Mouse (Mus musculus) liver, embryonic 11.5 days (tissue): Measurements from ENCODE around the gene Txndc12. TPM values are rescaled to one million over a fixed set of nuclear protein-coding genes. Genes with fewer than 3 reads are reported as not detected.

Source experiments
- ATAC-seq: fragments of 200-750 bp; cut with Nextera tagmentation; replicated peaks from 2 replicates; pipeline ENCODE4 v1.8.0; 2017; ENCODE audit warnings: moderate number of reproducible peaks, mild to moderate bottlenecking, moderate TSS enrichment, moderate library complexity; ENCODE audit not compliant: low FRiP score
- DNase-seq: peaks from one replicate; pipeline ENCODE4 v3.0.0-alpha.2; 2017; ENCODE audit warnings: low spot score
- H3K27ac ChIP-seq: fragments of 300-500 bp; sonication (generic); 2 replicates; pipeline ENCODE4 v1.5.1; 2014; ENCODE audit warnings: mild to moderate bottlenecking, low read depth, low read length, control low read depth
- H3K27me3 ChIP-seq: fragments of 300-500 bp; sonication (generic); replicated peaks from 2 replicates; pipeline ENCODE4 v1.6.1; 2014; ENCODE audit warnings: low read length, mixed read lengths; ENCODE audit not compliant: control insufficient read depth, insufficient read depth
- H3K36me3 ChIP-seq: fragments of 300-500 bp; sonication (generic); 2 replicates; pipeline ENCODE4 v1.6.1; 2014; ENCODE audit warnings: mild to moderate bottlenecking, low read length, moderate library complexity, mixed read lengths; ENCODE audit not compliant: control insufficient read depth, insufficient read depth
- H3K4me1 ChIP-seq: fragments of 300-500 bp; sonication (generic); replicated peaks from 2 replicates; pipeline ENCODE4 v1.6.1; 2014; ENCODE audit warnings: low read length, mixed read lengths; ENCODE audit not compliant: control insufficient read depth, insufficient read depth
- H3K4me2 ChIP-seq: fragments of 300-500 bp; sonication (generic); 2 replicates; pipeline ENCODE4 v1.6.1; 2014; ENCODE audit warnings: mild to moderate bottlenecking, control low read depth, moderate library complexity
- H3K4me3 ChIP-seq: fragments of 300-500 bp; sonication (generic); 2 replicates; pipeline ENCODE4 v1.5.1; 2014; ENCODE audit warnings: low read depth, low read length, control low read depth
- H3K9ac ChIP-seq: fragments of 300-500 bp; sonication (generic); 2 replicates; pipeline ENCODE4 v1.6.1; 2014; ENCODE audit warnings: low read depth, low read length, control low read depth
- H3K9me3 ChIP-seq: fragments of 300-500 bp; sonication (generic); 2 replicates; pipeline ENCODE4 v1.6.1; 2016; ENCODE audit warnings: low read length, inconsistent platforms, mixed read lengths; ENCODE audit not compliant: control insufficient read depth
- WGBS: fragments of 180-500 bp; shearing (Covaris S2); extraction: QIAGEN DNeasy Blood & Tissue Kit; methylation state at CpG from one replicate; pipeline ENCODE4 v1.1.7; 2014; 5-methylcytosine and 5-hydroxymethylcytosine counted together
- polyA plus RNA-seq: library from polyadenylated mRNA; unstranded; fragments of >200 nt; fragmentation: Nextera tagmentation; extraction: Ambion mirVana; gene quantifications from 2 replicates; pipeline ENCODE4 v1.2.1, GENCODE M21; 2014

Gene Txndc12
- polyA plus RNA-seq, 1 experiment from 2014 or later: 63.8 TPM

DNA sequence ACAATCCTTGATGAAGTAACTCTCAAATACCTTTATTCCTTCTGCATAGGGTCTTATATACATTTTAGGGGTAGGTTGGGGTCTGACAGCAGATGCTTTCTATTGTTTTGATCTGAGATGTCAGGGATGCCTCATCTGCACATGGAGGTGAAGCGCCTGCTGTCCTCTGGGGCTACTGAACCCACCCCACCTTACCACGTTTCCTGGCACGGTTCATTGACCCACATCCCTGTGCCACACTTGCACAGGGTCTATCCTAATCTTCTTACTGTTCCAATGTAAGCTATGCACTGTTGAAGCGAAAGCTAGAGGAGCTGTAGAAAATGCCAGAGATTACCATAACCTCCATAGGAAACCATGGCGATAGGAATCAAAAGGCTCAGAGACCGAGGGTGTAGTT, 22.9 kb upstream of the Txndc12 start:
- Histone ChIP-seq H3K4me3 (no peak overlapping the region), H3K36me3 (no peaks in the 10 kb centered on the region), H3K4me1 (no peaks in the 10 kb centered on the region), H3K9me3 (no peaks in the 10 kb centered on the region), H3K27me3 (no peaks in the 10 kb centered on the region), H3K4me2 (no peak overlapping the region), H3K9ac (no peak overlapping the region), H3K27ac (no peak overlapping the region)
- 73% methylated on average over 6 of the region's 6 CpGs for WGBS
- no peak for DNase-seq
- ATAC-seq: no peak

DNA sequence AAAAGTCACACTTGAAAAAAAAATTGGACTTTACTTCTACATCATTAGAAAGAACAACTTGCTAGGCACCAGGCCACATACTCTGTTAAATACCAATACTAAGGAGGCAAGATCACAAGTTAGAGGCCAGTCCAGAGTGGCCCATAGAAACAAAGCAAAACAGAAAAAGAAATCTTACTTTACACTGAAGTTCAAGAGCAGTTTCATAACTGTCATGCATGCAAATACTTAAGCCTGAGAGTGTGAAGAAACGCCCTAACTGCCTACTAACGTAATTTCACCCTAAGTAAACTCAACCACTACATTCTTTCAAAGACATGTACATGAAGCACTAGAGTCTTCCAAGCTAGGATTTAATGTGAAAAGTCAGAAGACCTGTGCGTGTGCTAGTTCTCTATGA, 8.7 kb upstream of the Txndc12 start:
- H3K4me1 ChIP-seq: no peaks in the 10 kb centered on the region
- no peak overlapping the region for H3K27ac ChIP-seq
- DNase-seq (no peak), ATAC-seq (no peak)
- H3K4me2 ChIP-seq: no peak overlapping the region
- H3K4me3 ChIP-seq: no peak overlapping the region
- no peaks in the 10 kb centered on the region for H3K9me3 ChIP-seq
- peaks cover 24% of the 10 kb centered on the region for H3K36me3 ChIP-seq
- no peak overlapping the region for H3K9ac ChIP-seq
- 89% methylated on average over 3 of the region's 3 CpGs for WGBS
- no peaks in the 10 kb centered on the region for H3K27me3 ChIP-seq

DNA sequence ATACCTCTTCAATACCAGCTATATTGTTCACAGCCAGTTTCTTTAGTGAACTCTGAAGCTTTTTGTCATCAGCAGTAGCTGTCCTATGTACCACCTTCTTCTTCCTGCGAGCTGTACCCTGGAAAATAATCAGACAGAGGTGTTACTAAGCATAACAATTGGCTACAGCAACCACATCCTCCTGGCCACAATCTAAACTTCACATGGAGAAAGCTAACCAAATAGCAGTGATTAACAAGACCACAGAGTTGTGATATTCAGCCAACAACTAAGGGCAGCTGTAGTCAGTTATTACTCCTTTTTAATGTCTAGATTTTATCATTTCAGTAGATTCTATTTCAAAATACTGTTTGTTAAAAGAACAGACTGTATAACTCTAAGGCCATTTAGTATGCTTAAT, 8.3 kb upstream of the Txndc12 start:
- WGBS: 85% methylated on average over 1 of the region's 1 CpGs
- Histone ChIP-seq H3K9ac (no peak overlapping the region), H3K36me3 (peaks cover 24% of the 10 kb centered on the region), H3K27ac (no peak overlapping the region), H3K9me3 (no peaks in the 10 kb centered on the region), H3K27me3 (no peaks in the 10 kb centered on the region), H3K4me1 (no peaks in the 10 kb centered on the region), H3K4me2 (no peak overlapping the region), H3K4me3 (no peak overlapping the region)
- ATAC-seq (no peak), DNase-seq (no peak)

DNA sequence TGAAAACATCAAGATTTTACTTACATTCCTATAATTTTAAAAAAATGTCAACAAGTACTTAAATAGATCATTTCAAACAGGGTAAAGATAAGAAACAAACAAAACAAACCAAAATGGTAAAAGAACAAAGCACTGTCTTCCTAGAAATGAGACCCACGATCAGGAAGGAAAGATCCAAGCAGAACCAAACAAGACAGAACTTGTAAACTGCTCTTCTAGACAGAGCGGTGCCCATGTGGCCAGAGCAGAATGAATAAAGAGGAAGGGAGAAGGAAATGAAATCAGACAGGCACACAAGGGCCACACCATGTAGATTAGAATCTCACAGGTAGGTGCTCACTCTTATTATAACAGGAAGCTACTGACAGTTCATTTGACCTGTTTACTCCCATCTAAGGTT, 7.8 kb upstream of the Txndc12 start:
- Histone ChIP-seq H3K27ac (no peak overlapping the region), H3K9ac (no peak overlapping the region), H3K9me3 (no peaks in the 10 kb centered on the region), H3K4me2 (no peak overlapping the region), H3K36me3 (peaks cover 24% of the 10 kb centered on the region), H3K27me3 (no peaks in the 10 kb centered on the region), H3K4me1 (no peaks in the 10 kb centered on the region), H3K4me3 (no peak overlapping the region)
- no peak for ATAC-seq
- DNase-seq: no peak
- WGBS: 84% methylated on average over 2 of the region's 2 CpGs

DNA sequence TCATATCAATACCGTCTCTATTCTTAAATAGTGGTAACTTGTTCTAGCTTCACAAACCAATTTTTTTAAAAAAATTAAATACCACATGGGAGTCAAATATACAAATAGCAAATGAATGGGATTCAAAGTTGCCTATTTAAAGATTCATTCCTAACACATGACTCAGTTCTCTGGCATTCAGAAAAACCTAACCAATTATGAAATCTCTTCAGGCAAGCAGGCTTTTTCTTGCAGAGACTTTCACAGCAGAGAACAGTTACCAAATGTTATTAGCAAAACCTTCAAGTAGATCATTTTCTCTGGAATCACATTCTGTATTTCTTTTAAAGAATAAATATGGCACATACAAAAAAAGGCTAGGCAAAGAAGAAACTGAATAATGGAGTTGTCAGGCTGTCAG, 3.7 kb upstream of the Txndc12 start:
- H3K4me2 ChIP-seq: no peak overlapping the region
- no peak for ATAC-seq

DNA sequence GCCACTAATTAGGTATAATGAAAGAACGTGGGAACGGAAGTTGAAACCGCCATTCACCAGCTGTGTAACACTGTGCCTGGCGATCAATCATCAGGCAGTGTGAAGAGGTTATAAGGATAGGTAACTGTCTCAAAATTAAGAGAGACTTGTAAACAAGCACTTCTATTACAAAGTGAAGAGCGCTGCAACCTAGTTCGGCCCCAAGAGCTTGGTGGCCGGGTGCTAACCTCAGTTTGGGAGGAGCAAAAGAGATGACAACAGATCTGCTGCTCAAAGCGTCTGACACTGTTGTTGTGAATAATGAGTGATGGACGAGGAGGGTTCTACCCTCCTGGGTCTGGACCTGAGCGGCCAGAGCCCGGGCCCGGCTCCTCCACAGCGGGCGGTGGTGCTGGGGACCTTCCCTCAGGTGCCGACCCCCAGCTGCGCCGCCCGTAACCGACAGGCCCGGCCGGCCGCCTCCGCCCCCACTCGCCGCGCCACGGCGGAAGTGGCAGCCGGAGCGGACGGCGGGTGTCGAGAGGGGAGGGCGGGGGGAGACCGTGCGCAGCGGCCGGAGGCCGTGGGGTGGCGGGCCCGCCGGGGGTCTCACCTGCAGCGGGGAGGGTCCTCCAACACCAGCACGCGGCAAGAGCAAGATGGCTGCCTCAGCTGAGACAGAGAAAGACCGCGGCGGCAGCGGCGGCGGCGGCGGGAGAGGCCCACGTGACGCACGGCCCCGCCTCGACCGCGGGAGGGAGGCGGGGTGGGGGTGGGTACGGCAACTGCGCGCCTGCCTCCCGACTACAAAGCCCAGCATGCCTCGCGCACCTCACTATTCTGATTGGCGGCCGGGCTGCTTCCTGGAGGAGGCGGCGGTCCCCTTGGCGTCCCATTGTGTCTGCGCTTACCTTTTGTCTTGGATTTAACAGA, 1.2 kb upstream of the Txndc12 start, which contains the start of gene Btf3l4:
Gene Btf3l4 (minus strand): TSS at position 699 of the 912 bp plus-strand sequence.
- DNase-seq: peak; percentile 96
- Histone ChIP-seq H3K9me3 (no peaks in the 10 kb centered on the region), H3K4me3 (peak within 1 kb of the TSS; percentile 95), H3K4me2 (peak within 1 kb of the TSS; percentile 85), H3K4me1 (peaks cover 9% of the 10 kb centered on the region), H3K27ac (peak within 1 kb of the TSS; percentile 93), H3K27me3 (no peaks in the 10 kb centered on the region), H3K9ac (peak within 1 kb of the TSS; percentile 98), H3K36me3 (peaks cover 4% of the 10 kb centered on the region)
- ATAC-seq: peak; percentile 93
- WGBS: under 1% methylated on average over 72 of the region's 73 CpGs

More for the DNA sequence above, 3.7 kb upstream of the Txndc12 start:
- Histone ChIP-seq H3K9ac (no peak overlapping the region), H3K27ac (no peak overlapping the region), H3K27me3 (no peaks in the 10 kb centered on the region), H3K4me3 (no peak overlapping the region), H3K9me3 (no peaks in the 10 kb centered on the region), H3K4me1 (peaks cover 8% of the 10 kb centered on the region), H3K36me3 (peaks cover 7% of the 10 kb centered on the region)
- WGBS: 94% methylated on average over 1 of the region's 1 CpGs
- DNase-seq: no peak

DNA sequence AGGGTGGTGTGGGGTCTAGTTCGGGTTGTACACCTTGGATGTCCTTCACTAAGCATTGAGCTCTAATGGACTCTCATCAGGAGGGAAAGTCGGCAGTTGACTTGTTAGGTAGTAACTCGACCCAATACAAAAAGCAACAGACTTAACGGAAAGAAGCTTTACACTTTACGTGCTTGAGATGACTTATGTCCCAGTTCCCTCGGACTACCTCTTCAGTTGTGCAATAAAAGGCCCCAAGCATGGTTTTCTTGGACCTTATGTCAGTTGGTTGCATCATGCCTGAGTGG, 630 bp upstream of the Txndc12 start:
- Histone ChIP-seq H3K9me3 (no peaks in the 10 kb centered on the region), H3K27ac (peak overlapping the region; percentile 93), H3K9ac (peak overlapping the region; percentile 98), H3K36me3 (peaks cover 6% of the 10 kb centered on the region), H3K27me3 (no peaks in the 10 kb centered on the region), H3K4me1 (peaks cover 9% of the 10 kb centered on the region), H3K4me2 (peak overlapping the region; percentile 85), H3K4me3 (peak overlapping the region; percentile 95)
- no peak for ATAC-seq
- WGBS: 0% methylated on average over 6 of the region's 6 CpGs
- no peak for DNase-seq

DNA sequence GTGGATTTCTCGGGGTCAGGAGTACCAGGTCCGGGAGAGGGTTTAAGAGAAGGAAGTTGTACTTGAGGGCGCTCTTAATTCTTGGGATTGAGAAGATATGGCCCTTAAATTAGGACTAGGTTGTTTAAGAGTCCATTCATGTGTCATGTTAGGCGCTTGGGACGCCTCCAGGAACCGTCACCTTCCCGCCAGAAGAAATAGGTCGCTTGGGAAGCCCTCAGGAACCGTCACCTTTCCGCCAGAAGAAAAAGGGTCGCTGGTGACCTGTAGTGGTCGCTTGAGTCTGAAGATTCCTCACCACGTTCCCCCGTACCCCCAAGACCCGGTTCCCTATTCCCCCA, 540 bp downstream of the Txndc12 start:
- under 1% methylated on average over 15 of the region's 15 CpGs for WGBS
- ATAC-seq: no peak
- peaks cover 5% of the 10 kb centered on the region; the same call in 1 of the 2 replicates for H3K36me3 ChIP-seq

DNA sequence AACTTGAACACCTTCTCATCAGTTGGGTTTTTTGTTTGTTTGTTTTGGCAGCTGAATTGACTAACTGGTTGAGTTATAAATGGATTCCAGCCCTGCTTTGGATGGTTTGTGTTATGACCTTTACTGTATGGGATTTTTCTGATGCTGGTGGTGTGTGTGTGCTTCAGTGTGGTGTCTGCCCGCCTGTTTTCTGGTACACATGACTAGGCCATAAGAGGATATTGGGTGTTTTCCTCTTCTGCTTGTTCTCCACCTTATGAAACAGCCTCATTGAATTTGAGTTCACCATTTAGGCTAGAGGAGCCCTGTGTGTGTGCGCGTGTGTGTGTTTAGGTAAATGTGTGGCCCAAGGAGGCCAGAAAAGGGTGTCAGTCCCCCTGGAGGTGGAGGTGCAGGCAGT, 1.1 kb downstream of the Txndc12 start:
- H3K4me3 ChIP-seq: peak overlapping the region; percentile 95
- H3K36me3 ChIP-seq: peaks cover 2% of the 10 kb centered on the region; the same call in 1 of the 2 replicates
- no peak overlapping the region for H3K27ac ChIP-seq
- H3K4me2 ChIP-seq: peak overlapping the region; percentile 85
- no peaks in the 10 kb centered on the region for H3K27me3 ChIP-seq
- H3K9ac ChIP-seq: peak overlapping the region; percentile 98
- no peaks in the 10 kb centered on the region for H3K9me3 ChIP-seq
- no peak for ATAC-seq
- DNase-seq: no peak
- H3K4me1 ChIP-seq: peaks cover 9% of the 10 kb centered on the region
- 62% methylated on average over 3 of the region's 3 CpGs for WGBS

More for the DNA sequence above, 540 bp downstream of the Txndc12 start:
- H3K4me2 ChIP-seq: peak overlapping the region; percentile 85
- peak overlapping the region; percentile 95 for H3K4me3 ChIP-seq
- peak overlapping the region; percentile 98 for H3K9ac ChIP-seq
- DNase-seq: peak; percentile 37
- no peaks in the 10 kb centered on the region for H3K9me3 ChIP-seq
- no peaks in the 10 kb centered on the region for H3K27me3 ChIP-seq
- H3K4me1 ChIP-seq: peaks cover 9% of the 10 kb centered on the region
- H3K27ac ChIP-seq: peak overlapping the region; percentile 93
